Mouse (Mus musculus) frontal cortex, postnatal 10 days (tissue): Measurements from ENCODE around the gene 6030408B16Rik.
"Not testable (repeated sequence)": the region's sequence is repeated elsewhere in the genome, so short reads cannot be mapped to it uniquely, and the experiment has no call there.

Source experiments
- DNase-seq, 2 experiments: peaks; one replicate each; pipeline ENCODE4 v3.0.0; 2022; ENCODE audit warnings: low spot score in 2 of 2, mixed read lengths in 1 of 2

Gene 6030408B16Rik

GRCm38 (mm10) chr15:101321126-101321525 is 28.1 kb downstream of the 6030408B16Rik start:
- no peak for DNase-seq

- DNase-seq = no peak
Measured at GRCm38 (mm10) chr15:101322106-101322505, 29.1 kb downstream of the 6030408B16Rik start.

GRCm38 (mm10) chr15:101322640-101323039 is 29.6 kb downstream of the 6030408B16Rik start:
- no peak for DNase-seq

GRCm38 (mm10) chr15:101323511-101323910 is 30.5 kb downstream of the 6030408B16Rik start:
- DNase-seq = no peak

GRCm38 (mm10) chr15:101324409-101324808 is 31.4 kb downstream of the 6030408B16Rik start:
- not testable (repeated sequence) for DNase-seq

GRCm38 (mm10) chr15:101325991-101326534 is 33.1 kb downstream of the 6030408B16Rik start:
- no peak for DNase-seq

GRCm38 (mm10) chr15:101327282-101327681 is 34.3 kb downstream of the 6030408B16Rik start:
- peak; percentile 64 to 85 for DNase-seq

GRCm38 (mm10) chr15:101328876-101329563 is 36.0 kb downstream of the 6030408B16Rik start:
- DNase-seq = no peak

GRCm38 (mm10) chr15:101329564-101329892 is 36.5 kb downstream of the 6030408B16Rik start:
- DNase-seq = no peak

- no peak for DNase-seq
Measured at GRCm38 (mm10) chr15:101331090-101331489, 38.1 kb downstream of the 6030408B16Rik start.

GRCm38 (mm10) chr15:101332370-101332769 is 39.4 kb downstream of the 6030408B16Rik start:
- DNase-seq = no peak

GRCm38 (mm10) chr15:101333165-101333564 is 40.2 kb downstream of the 6030408B16Rik start:
- DNase-seq = no peak

GRCm38 (mm10) chr15:101333648-101334047 is 40.6 kb downstream of the 6030408B16Rik start:
- no peak for DNase-seq

GRCm38 (mm10) chr15:101336474-101337174 is 43.6 kb downstream of the 6030408B16Rik start:
- DNase-seq = no peak

GRCm38 (mm10) chr15:101338359-101338758 is 45.3 kb downstream of the 6030408B16Rik start:
- no peak for DNase-seq

- DNase-seq = peak; percentile 74 to 85
Measured at GRCm38 (mm10) chr15:101339537-101339936, 46.5 kb downstream of the 6030408B16Rik start.

- no peak for DNase-seq
Measured at GRCm38 (mm10) chr15:101341797-101342515, 48.9 kb downstream of the 6030408B16Rik start.
